In the genomic region with DNA sequence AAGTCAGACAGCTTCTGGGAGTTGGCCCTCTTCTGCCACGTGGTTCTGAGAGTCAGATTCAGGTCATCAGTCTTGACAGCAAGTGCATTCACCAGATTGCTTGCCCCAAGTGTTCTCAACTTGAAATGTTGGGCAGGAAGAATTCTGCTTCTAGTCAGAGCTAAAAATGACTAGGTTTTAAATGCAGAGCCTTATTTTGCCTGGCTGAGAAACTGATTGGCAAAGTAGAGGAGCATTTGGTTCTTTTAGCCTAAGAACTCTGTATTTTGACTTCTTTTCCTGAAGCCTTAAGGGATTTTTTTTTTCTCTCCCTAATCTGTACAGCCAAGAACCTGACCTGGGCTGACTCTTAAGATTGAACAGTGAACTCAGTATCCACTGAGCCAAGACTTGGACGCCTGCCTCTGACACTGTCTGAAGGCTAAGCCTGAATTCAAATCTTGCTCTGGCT, we compare ENCODE assay signal across 10 mouse cellular contexts. TPM values are rescaled to one million over a fixed set of nuclear protein-coding genes. Genes with fewer than 3 reads are reported as not detected.
DNase-seq lines count a peak whose midpoint lies in the region; ATAC-seq and TF ChIP-seq lines count a peak whose summit lies in the region.
"Had no signal": no experiment of that assay in that cellular context is flagged by ENCODE, and none has a peak within 500 bp of the region (broad histone marks: within the 10 kb centered on the region; RNA-seq: fewer than 3 reads in every experiment).

No protein-coding gene starts in this region.

- no peak for TF ChIP-seq EP300 in lung, postnatal 0 days (IDR thresholded peaks at IDR 0.05)

- 45% methylated on average over 2 of the region's 2 CpGs for WGBS in lung, postnatal 0 days
- WGBS in heart, embryonic 15.5 days: 47% methylated on average over 2 of the region's 2 CpGs

- H3K9me3 ChIP-seq in lung, postnatal 0 days (ENCODE audit: low read length): no peaks in the 10 kb centered on the region
- no peaks in the 10 kb centered on the region for H3K9me3 ChIP-seq in heart, embryonic 15.5 days (replicated peaks)
- H3K9me3 ChIP-seq: liver, embryonic 13.5 days had no signal

- TF ChIP-seq CTCF in lung, postnatal 0 days (IDR thresholded peaks at IDR 0.05): no peak

- H3K27ac ChIP-seq in lung, postnatal 0 days (ENCODE audit: low read length): no peak overlapping the region
- H3K27ac ChIP-seq in heart, embryonic 15.5 days: peak overlapping the region; percentile 35; the same call in 1 of the 2 replicates
- H3K27ac ChIP-seq: liver, embryonic 13.5 days had no signal

- H3K4me1 ChIP-seq in lung, postnatal 0 days (ENCODE audit: insufficient read depth, low read depth, low read length): no peaks in the 10 kb centered on the region
- H3K4me1 ChIP-seq in heart, embryonic 15.5 days (replicated peaks): peaks cover 10% of the 10 kb centered on the region

- no peak for DNase-seq in cerebellum, postnatal 4 days (ENCODE audit: low spot score in 2 of 2)
- peak; percentile 9 for DNase-seq in lung, postnatal 0 days (ENCODE audit: low spot score)
- DNase-seq in lung, postnatal 4 days: no peak
- peak; percentile 54 for DNase-seq in lung, postnatal 36 days
- DNase-seq in embryo, embryonic 10 days (ENCODE audit: low spot score): no peak
- DNase-seq in left cerebral cortex, adult 11 months (ENCODE audit: low spot score): no peak
- DNase-seq: liver, embryonic 13.5 days had no signal

- H3K4me3 ChIP-seq in lung, postnatal 0 days (ENCODE audit: low read depth, low read length): no peak overlapping the region
- no peak overlapping the region for H3K4me3 ChIP-seq in heart, embryonic 15.5 days
- H3K4me3 ChIP-seq: liver, embryonic 13.5 days had no signal

- no peak overlapping the region for H3K4me2 ChIP-seq in lung, postnatal 0 days (replicated peaks; ENCODE audit: low read depth, low read length)
- H3K4me2 ChIP-seq in heart, embryonic 15.5 days: no peak overlapping the region
- H3K4me2 ChIP-seq: liver, embryonic 13.5 days had no signal

- H3K27me3 ChIP-seq in lung, postnatal 0 days (replicated peaks; ENCODE audit: insufficient read depth, low read length): no peaks in the 10 kb centered on the region
- H3K27me3 ChIP-seq in heart, embryonic 15.5 days: no peaks in the 10 kb centered on the region
- H3K27me3 ChIP-seq: liver, embryonic 13.5 days had no signal

- no peak overlapping the region for H3K9ac ChIP-seq in lung, postnatal 0 days (replicated peaks; ENCODE audit: low read depth)
- H3K9ac ChIP-seq in heart, embryonic 15.5 days: no peak overlapping the region
- H3K9ac ChIP-seq: liver, embryonic 13.5 days had no signal

- peak; percentile 61; the same call in 1 of the 2 replicates for ATAC-seq in cerebellum, adult (ENCODE audit: insufficient number of reproducible peaks, low FRiP score, low TSS enrichment)
- 0 out of 2 replicates have a peak, but pooled peaks have one; percentile 35 for ATAC-seq in lung, postnatal 0 days
- ATAC-seq in heart, embryonic 15.5 days (replicated peaks; ENCODE audit: insufficient number of reproducible peaks, insufficient read depth, low FRiP score, low read depth): no peak
- ATAC-seq: intestine, postnatal 0 days had no signal

- H3K36me3 ChIP-seq in lung, postnatal 0 days (ENCODE audit: insufficient read depth, low read length): no peaks in the 10 kb centered on the region
- no peaks in the 10 kb centered on the region for H3K36me3 ChIP-seq in heart, embryonic 15.5 days
- H3K36me3 ChIP-seq: liver, embryonic 13.5 days had no signal

RNA-seq across cellular contexts. Expression of gene Ambra1, which starts 19.9 kb away (rescaled TPM):
- 7.1 and 7.3 TPM in 2 replicates for polyA plus RNA-seq in lung, postnatal 0 days (2015; fragmentation: Nextera tagmentation; extraction: Ambion mirVana)
- 8.6 and 12.0 TPM in 2 replicates for polyA plus RNA-seq in heart, embryonic 15.5 days (2015; fragmentation: Nextera tagmentation; extraction: Ambion mirVana)

RNA-seq across cellular contexts. Expression of gene Harbi1, which starts 39.2 kb away (rescaled TPM):
- polyA plus RNA-seq in lung, postnatal 0 days (2015; fragmentation: Nextera tagmentation; extraction: Ambion mirVana): 11.5 and 12.2 TPM in 2 replicates
- 12.1 and 12.2 TPM in 2 replicates for polyA plus RNA-seq in heart, embryonic 15.5 days (2015; fragmentation: Nextera tagmentation; extraction: Ambion mirVana)

RNA-seq across cellular contexts. Expression of gene Atg13, which starts 39.5 kb away (rescaled TPM):
- polyA plus RNA-seq in lung, postnatal 0 days (2015; fragmentation: Nextera tagmentation; extraction: Ambion mirVana): 23.1 and 26.2 TPM in 2 replicates
- 21.6 and 26.3 TPM in 2 replicates for polyA plus RNA-seq in heart, embryonic 15.5 days (2015; fragmentation: Nextera tagmentation; extraction: Ambion mirVana)

Comparison
In these comparisons a context has a peak if more than half of its experiments do, and no peak if none do; other contexts are left out.
1. DNase-seq: peak in lung, postnatal 0 days (single experiment) and lung, postnatal 36 days (single experiment); none in cerebellum, postnatal 4 days (0 of 2), lung, postnatal 4 days (0 of 2), embryo, embryonic 10 days (single experiment) and left cerebral cortex, adult 11 months (single experiment).